In the genomic region with DNA sequence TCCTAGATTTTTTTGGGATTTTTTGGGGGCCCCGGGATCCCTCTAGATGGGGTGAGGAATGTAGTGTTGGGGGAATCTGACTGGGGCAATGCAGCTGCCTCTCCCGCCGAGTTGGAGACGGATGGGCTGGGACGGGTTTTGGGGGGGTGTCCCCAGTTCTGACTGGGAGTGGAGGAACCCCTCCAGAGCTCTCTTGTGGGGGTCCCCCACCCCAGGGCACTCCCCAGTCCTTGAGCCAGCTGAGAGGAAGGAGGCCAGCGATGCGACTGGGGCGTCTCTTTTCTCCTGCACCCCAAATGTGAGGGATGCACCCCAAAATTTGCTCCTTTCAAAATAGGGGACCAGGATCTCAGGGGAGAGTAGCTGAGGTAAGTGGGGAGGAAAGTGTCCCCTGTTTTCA, we compare ENCODE assay signal across 7 mouse cellular contexts. TPM values are rescaled to one million over a fixed set of nuclear protein-coding genes. Genes with fewer than 3 reads are reported as not detected.
DNase-seq lines count a peak whose midpoint lies in the region; ATAC-seq and TF ChIP-seq lines count a peak whose summit lies in the region.

No protein-coding gene starts in this region.

- DNase-seq in urinary bladder, postnatal 10 days (ENCODE audit: low spot score), result no peak
- no peak for DNase-seq in ovary, postnatal 10 days (ENCODE audit: low spot score)

- peaks cover 91% of the 10 kb centered on the region for H3K4me1 ChIP-seq in E14TG2a.4 (replicated peaks; ENCODE audit: low read depth, low read length)
- H3K4me1 ChIP-seq in ES-Bruce4 (ENCODE audit: control insufficient read depth, insufficient read depth, low read length), result peaks cover 5% of the 10 kb centered on the region
- peaks cover 33% of the 10 kb centered on the region for H3K4me1 ChIP-seq in forebrain, embryonic 16.5 days (replicated peaks; ENCODE audit: control insufficient read depth, insufficient read depth, low read length)
- H3K4me1 ChIP-seq in limb, embryonic 15.5 days, result peaks cover 64% of the 10 kb centered on the region

- H3K36me3 ChIP-seq in E14TG2a.4 (ENCODE audit: insufficient read depth, low read length) (peaks cover 27% of the 10 kb centered on the region), ES-Bruce4 (ENCODE audit: control insufficient read depth, insufficient read depth, low read length, poor library complexity, severe bottlenecking) (peaks cover 15% of the 10 kb centered on the region)
- peaks cover 4% of the 10 kb centered on the region; the same call in 1 of the 2 replicates for H3K36me3 ChIP-seq in forebrain, embryonic 16.5 days (ENCODE audit: control insufficient read depth, insufficient read depth)
- peaks cover 14% of the 10 kb centered on the region for H3K36me3 ChIP-seq in limb, embryonic 15.5 days

- H3K9me3 ChIP-seq in E14TG2a.4 (ENCODE audit: low read length), result no peaks in the 10 kb centered on the region
- H3K9me3 ChIP-seq in ES-Bruce4 (replicated peaks; ENCODE audit: control insufficient read depth, insufficient read depth, low read length, poor library complexity, severe bottlenecking), result no peaks in the 10 kb centered on the region
- no peaks in the 10 kb centered on the region for H3K9me3 ChIP-seq in forebrain, embryonic 16.5 days (ENCODE audit: control insufficient read depth, low read length)
- no peaks in the 10 kb centered on the region for H3K9me3 ChIP-seq in limb, embryonic 15.5 days

- H3K4me2 ChIP-seq in forebrain, embryonic 16.5 days (ENCODE audit: low read length), result peak overlapping the region; percentile 54
- peak overlapping the region; percentile 51 for H3K4me2 ChIP-seq in limb, embryonic 15.5 days

- TF ChIP-seq POLR2A in ES-Bruce4 (IDR thresholded peaks at IDR 0.05; ENCODE audit: insufficient read depth, low read length), result no peak

- H3K9ac ChIP-seq in ES-Bruce4 (ENCODE audit: low read depth, poor library complexity, severe bottlenecking), result peak overlapping the region; percentile 86
- peak overlapping the region; percentile 61 for H3K9ac ChIP-seq in forebrain, embryonic 16.5 days (replicated peaks; ENCODE audit: low read depth, low read length)
- H3K9ac ChIP-seq in limb, embryonic 15.5 days, result no peak overlapping the region; the same call in 1 of the 2 replicates

- H3K27me3 ChIP-seq in E14TG2a.4 (ENCODE audit: insufficient read depth, low read length), result peaks cover 23% of the 10 kb centered on the region
- no peaks in the 10 kb centered on the region for H3K27me3 ChIP-seq in ES-Bruce4 (ENCODE audit: control insufficient read depth, insufficient read depth, low read length, poor library complexity, severe bottlenecking)
- peaks cover 24% of the 10 kb centered on the region for H3K27me3 ChIP-seq in forebrain, embryonic 16.5 days (replicated peaks; ENCODE audit: control insufficient read depth, insufficient read depth, low read length)
- peaks cover 24% of the 10 kb centered on the region for H3K27me3 ChIP-seq in limb, embryonic 15.5 days

- TF ChIP-seq EP300 in ES-Bruce4 (IDR thresholded peaks at IDR 0.05; ENCODE audit: insufficient read depth, low read depth, low read length), result no peak

- TF ChIP-seq CTCF in E14TG2a.4 (conservative IDR thresholded peaks at IDR 0.05; ENCODE audit: low read length), result no peak
- no peak for TF ChIP-seq CTCF in ES-Bruce4 (IDR thresholded peaks at IDR 0.05; ENCODE audit: low read depth, low read length)

- H3K4me3 ChIP-seq in E14TG2a.4 (replicated peaks; ENCODE audit: low read length) (peak overlapping the region; percentile 73), ES-Bruce4 (ENCODE audit: low read depth, low read length) (peak overlapping the region; percentile 37; the same call in 1 of the 2 replicates)
- H3K4me3 ChIP-seq in forebrain, embryonic 16.5 days (replicated peaks; ENCODE audit: low read length), result peak overlapping the region; percentile 46
- peak overlapping the region; percentile 44 for H3K4me3 ChIP-seq in limb, embryonic 15.5 days

- ATAC-seq in forebrain, embryonic 16.5 days, result no peak
- ATAC-seq in limb, embryonic 15.5 days (ENCODE audit: insufficient number of reproducible peaks, low FRiP score, low TSS enrichment, low read depth), result no peak
- ATAC-seq in granulocyte monocyte progenitor cell, adult 5-6 weeks (replicated peaks; ENCODE audit: poor library complexity, severe bottlenecking), result no peak

- WGBS in forebrain, embryonic 16.5 days, result 44% methylated on average over 8 of the region's 8 CpGs
- 35% methylated on average over 8 of the region's 8 CpGs for WGBS in limb, embryonic 15.5 days

- H3K27ac ChIP-seq in ES-Bruce4 (ENCODE audit: insufficient read depth, low read length), result no peak overlapping the region
- no peak overlapping the region for H3K27ac ChIP-seq in forebrain, embryonic 16.5 days (ENCODE audit: low read length)
- peak overlapping the region; percentile 59; the same call in 1 of the 2 replicates for H3K27ac ChIP-seq in limb, embryonic 15.5 days

RNA-seq across cellular contexts. Expression of a gene that starts 3.4 kb away (rescaled TPM):
- 4.1 TPM in 2 replicates for polyA plus RNA-seq in ES-Bruce4 (2011; ENCODE audit: insufficient read depth, insufficient read length, low read depth, missing spikeins)
- polyA plus RNA-seq in forebrain, embryonic 16.5 days (2015; fragmentation: Nextera tagmentation; extraction: Ambion mirVana), result 6.9 and 8.1 TPM in 2 replicates
- polyA plus RNA-seq in limb, embryonic 15.5 days (2015; fragmentation: Nextera tagmentation; extraction: Ambion mirVana), result 12.1 and 13.9 TPM in 2 replicates
- total RNA-seq in granulocyte monocyte progenitor cell, adult 5-6 weeks (2014; fragmentation: Nextera tagmentation), result not detected in 2 replicates
- 0.13 TPM in 1 of 2 replicates, not detected in the other for total RNA-seq in granulocyte monocyte progenitor cell, adult 5-6 weeks (2017)

RNA-seq across cellular contexts. Expression of a gene that starts 4.7 kb away (rescaled TPM):
- polyA plus RNA-seq in ES-Bruce4 (2011; ENCODE audit: insufficient read depth, insufficient read length, low read depth, missing spikeins), result 108 and 126 TPM in 2 replicates
- 174 and 180 TPM in 2 replicates for polyA plus RNA-seq in forebrain, embryonic 16.5 days (2015; fragmentation: Nextera tagmentation; extraction: Ambion mirVana)
- polyA plus RNA-seq in limb, embryonic 15.5 days (2015; fragmentation: Nextera tagmentation; extraction: Ambion mirVana), result 154 and 172 TPM in 2 replicates
- total RNA-seq in granulocyte monocyte progenitor cell, adult 5-6 weeks (2014; fragmentation: Nextera tagmentation), result 78.5 and 112 TPM in 2 replicates
- 36.9 and 44.2 TPM in 2 replicates for total RNA-seq in granulocyte monocyte progenitor cell, adult 5-6 weeks (2017)

RNA-seq across cellular contexts. Expression of a gene that starts 6.6 kb away (rescaled TPM):
- 0.55 and 0.65 TPM in 2 replicates for polyA plus RNA-seq in ES-Bruce4 (2011; ENCODE audit: insufficient read depth, insufficient read length, low read depth, missing spikeins)
- polyA plus RNA-seq in forebrain, embryonic 16.5 days (2015; fragmentation: Nextera tagmentation; extraction: Ambion mirVana), result 13.2 and 14.6 TPM in 2 replicates
- polyA plus RNA-seq in limb, embryonic 15.5 days (2015; fragmentation: Nextera tagmentation; extraction: Ambion mirVana), result 12.1 TPM in 2 replicates
- total RNA-seq in granulocyte monocyte progenitor cell, adult 5-6 weeks (2014; fragmentation: Nextera tagmentation), result 4.7 and 4.8 TPM in 2 replicates
- 0.57 TPM in 1 of 2 replicates, not detected in the other for total RNA-seq in granulocyte monocyte progenitor cell, adult 5-6 weeks (2017)

RNA-seq across cellular contexts. Expression of a gene that starts 6.6 kb away (rescaled TPM):
- polyA plus RNA-seq in ES-Bruce4 (2011; ENCODE audit: insufficient read depth, insufficient read length, low read depth, missing spikeins), result 88.5 and 97.8 TPM in 2 replicates
- 287 and 291 TPM in 2 replicates for polyA plus RNA-seq in forebrain, embryonic 16.5 days (2015; fragmentation: Nextera tagmentation; extraction: Ambion mirVana)
- polyA plus RNA-seq in limb, embryonic 15.5 days (2015; fragmentation: Nextera tagmentation; extraction: Ambion mirVana), result 219 and 226 TPM in 2 replicates
- total RNA-seq in granulocyte monocyte progenitor cell, adult 5-6 weeks (2014; fragmentation: Nextera tagmentation), result 116 and 161 TPM in 2 replicates
- total RNA-seq in granulocyte monocyte progenitor cell, adult 5-6 weeks (2017), result 31.2 and 31.3 TPM in 2 replicates

RNA-seq across cellular contexts. Expression of a gene that starts 12.2 kb away (rescaled TPM):
- polyA plus RNA-seq in ES-Bruce4 (2011; ENCODE audit: insufficient read depth, insufficient read length, low read depth, missing spikeins), result 8.9 and 11.2 TPM in 2 replicates
- polyA plus RNA-seq in forebrain, embryonic 16.5 days (2015; fragmentation: Nextera tagmentation; extraction: Ambion mirVana), result 13.2 and 14.8 TPM in 2 replicates
- 11.0 and 12.3 TPM in 2 replicates for polyA plus RNA-seq in limb, embryonic 15.5 days (2015; fragmentation: Nextera tagmentation; extraction: Ambion mirVana)
- 7.1 and 7.9 TPM in 2 replicates for total RNA-seq in granulocyte monocyte progenitor cell, adult 5-6 weeks (2014; fragmentation: Nextera tagmentation)
- total RNA-seq in granulocyte monocyte progenitor cell, adult 5-6 weeks (2017), result 9.8 TPM in 2 replicates
